Comparison of ENCODE assay signal across 15 mouse cellular contexts in genomic region chr13:10455323-10455722, GRCm38 (mm10).
DNase-seq lines count a peak whose midpoint lies in the region; TF ChIP-seq lines count a peak whose summit lies in the region.
"Had no signal": no experiment of that assay in that cellular context is flagged by ENCODE, and none has a peak within 500 bp of the region (broad histone marks: within the 10 kb centered on the region; RNA-seq: fewer than 3 reads in every experiment).

No protein-coding gene starts in this region.

- TF ChIP-seq POLR2A in thymus, adult 2 months (IDR thresholded peaks at IDR 0.05; ENCODE audit: control insufficient read depth, extremely low read depth, insufficient read depth, low read length, poor library complexity): no peak

- no peaks in the 10 kb centered on the region for H3K36me3 ChIP-seq in thymus, adult 2 months (ENCODE audit: control insufficient read depth, insufficient read depth, low read length)
- H3K36me3 ChIP-seq: embryonic facial prominence, embryonic 13.5 days; hindbrain, embryonic 13.5 days; limb, embryonic 13.5 days; neural tube, embryonic 13.5 days had no signal

- H3K4me1 ChIP-seq in thymus, adult 2 months (replicated peaks; ENCODE audit: control insufficient read depth, insufficient read depth, low read length): no peaks in the 10 kb centered on the region
- H3K4me1 ChIP-seq: embryonic facial prominence, embryonic 13.5 days; hindbrain, embryonic 13.5 days; limb, embryonic 13.5 days; neural tube, embryonic 13.5 days had no signal

- DNase-seq in kidney, postnatal 4 days: peak; percentile 6 to 16
- no peak for DNase-seq in kidney, adult 9 months
- DNase-seq in thymus, adult 2 months: peak; percentile 1
- DNase-seq in thymus, postnatal 0 days (ENCODE audit: low spot score): no peak
- peak; percentile 44 for DNase-seq in R1 (ENCODE audit: low read depth, low spot score)
- no peak for DNase-seq in frontal cortex, postnatal 36 days (ENCODE audit: low spot score in 2 of 2)
- no peak for DNase-seq in urinary bladder, postnatal 4 days (ENCODE audit: low spot score in 2 of 2)
- DNase-seq: adrenal gland, adult 8-10 months; cerebellum, postnatal 36 days; lung, postnatal 36 days; retina, postnatal 1 day had no signal

- H3K27ac ChIP-seq in thymus, adult 2 months (ENCODE audit: control insufficient read depth, insufficient read depth, low read length): no peak overlapping the region
- H3K27ac ChIP-seq: embryonic facial prominence, embryonic 13.5 days; hindbrain, embryonic 13.5 days; limb, embryonic 13.5 days; neural tube, embryonic 13.5 days had no signal

- TF ChIP-seq CTCF in thymus, adult 2 months (IDR thresholded peaks at IDR 0.05; ENCODE audit: borderline replicate concordance, control insufficient read depth, extremely low read depth, insufficient read depth, low read length, poor library complexity): 0 out of 2 replicates have a peak, but pooled peaks have one; percentile 22

- no peak overlapping the region for H3K4me3 ChIP-seq in thymus, adult 2 months (ENCODE audit: control insufficient read depth, insufficient read depth, low read length)
- H3K4me3 ChIP-seq: embryonic facial prominence, embryonic 13.5 days; hindbrain, embryonic 13.5 days; limb, embryonic 13.5 days; neural tube, embryonic 13.5 days had no signal

- no peaks in the 10 kb centered on the region for H3K27me3 ChIP-seq in thymus, adult 2 months (ENCODE audit: control insufficient read depth, insufficient read depth, low read length)
- H3K27me3 ChIP-seq: embryonic facial prominence, embryonic 13.5 days; hindbrain, embryonic 13.5 days; limb, embryonic 13.5 days; neural tube, embryonic 13.5 days had no signal

- WGBS in thymus, adult 2 months: 95% methylated on average over 6 of the region's 6 CpGs

Comparison
In these comparisons a context has a peak if more than half of its experiments do, and no peak if none do; other contexts are left out.
1. DNase-seq: peak in kidney, postnatal 4 days (2 of 2), thymus, adult 2 months (single experiment) and R1 (single experiment); none in kidney, adult 9 months (single experiment), thymus, postnatal 0 days (single experiment), frontal cortex, postnatal 36 days (0 of 2) and urinary bladder, postnatal 4 days (0 of 2).